Mouse (Mus musculus) heart, postnatal 0 days (tissue): ENCODE results near the gene Tor1a.

Source experiments
- CTCF ChIP-seq: IDR thresholded peaks from 2 replicates; pipeline ENCODE4 v1.5.1; 2016; ENCODE audit warnings: antibody characterized with exemption, control low read depth, low read depth
- EP300 ChIP-seq: IDR thresholded peaks from 2 replicates; pipeline ENCODE4 v1.6.1; 2016; ENCODE audit warnings: antibody characterized with exemption, low read depth

- TF ChIP-seq CTCF = no peak
- TF ChIP-seq EP300 = no peak
These were observed 50.1 kb downstream of the Tor1a start for GRCm38 (mm10) chr2:30917649-30918048.
